Mouse (Mus musculus): ENCODE results near the gene Ssh2. TPM values are rescaled to one million over a fixed set of nuclear protein-coding genes. Genes with fewer than 3 reads are reported as not detected.
"Not testable (repeated sequence)": the region's sequence is repeated elsewhere in the genome, so short reads cannot be mapped to it uniquely, and the experiment has no call there.

Gene Ssh2
- polyA plus RNA-seq, 1 experiment from 2014 or later, result 26.6 TPM

DNA sequence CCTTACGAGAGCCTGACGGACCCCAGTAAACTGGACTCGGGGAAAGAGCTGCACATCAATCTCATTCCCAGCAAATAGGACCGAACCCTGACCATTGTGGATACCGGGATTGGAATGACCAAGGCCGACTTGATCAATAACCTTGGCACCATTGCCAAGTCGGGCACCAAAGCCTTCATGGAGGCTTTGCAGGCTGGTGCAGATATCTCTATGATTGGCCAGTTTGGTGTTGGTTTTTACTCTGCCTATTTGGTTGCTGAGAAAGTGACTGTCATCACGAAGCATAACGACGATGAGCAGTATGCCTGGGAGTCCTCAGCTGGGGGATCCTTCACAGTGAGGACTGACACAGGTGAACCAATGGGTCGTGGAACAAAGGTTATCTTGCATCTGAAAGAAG is 77.6 kb downstream of the Ssh2 start:
- H3K4me1 ChIP-seq (ENCODE audit: control insufficient read depth, insufficient read depth, low read length), result not testable (repeated sequence)
- 93% methylated on average over 8 of the region's 11 CpGs for WGBS

DNA sequence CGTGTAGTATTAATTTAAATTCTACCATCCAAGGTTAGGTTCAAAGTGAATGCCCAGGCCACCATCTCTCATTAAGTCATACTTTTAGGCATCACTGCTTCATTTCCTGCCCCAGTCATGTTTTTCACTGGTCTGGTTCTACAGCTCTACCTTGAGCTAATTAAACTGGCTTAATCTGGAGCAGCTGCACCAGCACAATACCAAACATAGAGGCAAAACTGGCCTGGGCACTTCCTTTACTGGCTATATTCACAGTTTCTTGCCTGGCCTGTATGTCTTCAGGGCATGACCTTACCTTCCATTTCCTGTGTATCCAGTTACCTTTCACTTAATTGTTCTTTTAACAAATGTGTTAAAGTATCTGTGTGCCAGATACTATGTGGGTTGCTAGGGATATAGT is 81.2 kb downstream of the Ssh2 start:
- H3K4me1 ChIP-seq (ENCODE audit: control insufficient read depth, insufficient read depth, low read length), result no peaks in the 10 kb centered on the region
- no peaks in the 10 kb centered on the region for H3K36me3 ChIP-seq (ENCODE audit: control insufficient read depth, insufficient read depth, low read length)
- H3K4me2 ChIP-seq (ENCODE audit: low read length), result no peak overlapping the region
- DNase-seq, result no peak
- H3K27me3 ChIP-seq (ENCODE audit: control insufficient read depth, insufficient read depth, low read length), result no peaks in the 10 kb centered on the region
- ATAC-seq (ENCODE audit: low FRiP score, low TSS enrichment), result no peak
- H3K4me3 ChIP-seq (replicated peaks; ENCODE audit: low read depth, low read length), result no peak overlapping the region
- H3K27ac ChIP-seq (replicated peaks; ENCODE audit: low read depth, low read length), result no peak overlapping the region
- no peak overlapping the region for H3K9ac ChIP-seq (replicated peaks; ENCODE audit: low read length)
- WGBS, result 69% methylated on average over 1 of the region's 1 CpGs
- H3K9me3 ChIP-seq (ENCODE audit: control insufficient read depth, low read length), result no peaks in the 10 kb centered on the region

More for the DNA sequence above, 77.6 kb downstream of the Ssh2 start:
- H3K36me3 ChIP-seq (ENCODE audit: control insufficient read depth, insufficient read depth, low read length); H3K4me3 ChIP-seq (replicated peaks; ENCODE audit: low read depth, low read length); ATAC-seq (ENCODE audit: low FRiP score, low TSS enrichment); H3K27ac ChIP-seq (replicated peaks; ENCODE audit: low read depth, low read length); H3K4me2 ChIP-seq (ENCODE audit: low read length); DNase-seq; H3K27me3 ChIP-seq (ENCODE audit: control insufficient read depth, insufficient read depth, low read length); H3K9me3 ChIP-seq (ENCODE audit: control insufficient read depth, low read length); H3K9ac ChIP-seq (replicated peaks; ENCODE audit: low read length): not testable (repeated sequence)

- H3K4me1 ChIP-seq (ENCODE audit: control insufficient read depth, insufficient read depth, low read length), result no peaks in the 10 kb centered on the region
- DNase-seq (no peak), ATAC-seq (ENCODE audit: low FRiP score, low TSS enrichment) (no peak)
- no peak overlapping the region for H3K9ac ChIP-seq (replicated peaks; ENCODE audit: low read length)
- no peak overlapping the region for H3K27ac ChIP-seq (replicated peaks; ENCODE audit: low read depth, low read length)
- H3K9me3 ChIP-seq (ENCODE audit: control insufficient read depth, low read length), result no peaks in the 10 kb centered on the region
- 98% methylated on average over 3 of the region's 3 CpGs for WGBS
- H3K36me3 ChIP-seq (ENCODE audit: control insufficient read depth, insufficient read depth, low read length), result no peaks in the 10 kb centered on the region
- H3K27me3 ChIP-seq (ENCODE audit: control insufficient read depth, insufficient read depth, low read length), result no peaks in the 10 kb centered on the region
- no peak overlapping the region for H3K4me3 ChIP-seq (replicated peaks; ENCODE audit: low read depth, low read length)
- H3K4me2 ChIP-seq (ENCODE audit: low read length), result no peak overlapping the region
Measured at GRCm38 (mm10) chr11:77307205-77307604, 91.1 kb downstream of the Ssh2 start.

DNA sequence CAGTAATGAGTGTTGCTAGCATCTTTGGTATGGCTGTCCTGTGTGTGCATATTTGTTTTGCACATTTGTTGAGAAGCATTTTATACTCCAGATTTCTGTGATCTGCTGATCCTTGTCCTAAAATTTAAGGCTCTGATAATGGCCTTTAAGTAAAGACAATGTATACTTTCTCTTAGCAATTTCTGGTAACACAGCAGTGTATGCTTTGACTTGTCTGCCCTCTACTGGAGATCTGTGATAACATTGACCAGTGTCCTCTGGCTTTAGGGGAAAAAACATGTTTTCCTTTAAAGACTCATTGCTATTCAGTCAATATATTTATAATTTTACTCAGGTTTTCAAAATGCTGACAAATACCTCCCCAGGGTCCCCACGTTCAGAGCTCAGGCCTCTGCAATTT is 92.4 kb downstream of the Ssh2 start:
- ATAC-seq (ENCODE audit: low FRiP score, low TSS enrichment), result no peak
- H3K27ac ChIP-seq (replicated peaks; ENCODE audit: low read depth, low read length), result no peak overlapping the region
- no peaks in the 10 kb centered on the region for H3K36me3 ChIP-seq (ENCODE audit: control insufficient read depth, insufficient read depth, low read length)
- peak; percentile 85 for DNase-seq
- H3K27me3 ChIP-seq (ENCODE audit: control insufficient read depth, insufficient read depth, low read length), result no peaks in the 10 kb centered on the region
- no peak overlapping the region for H3K4me3 ChIP-seq (replicated peaks; ENCODE audit: low read depth, low read length)
- H3K4me1 ChIP-seq (ENCODE audit: control insufficient read depth, insufficient read depth, low read length), result no peaks in the 10 kb centered on the region
- H3K4me2 ChIP-seq (ENCODE audit: low read length), result no peak overlapping the region
- H3K9me3 ChIP-seq (ENCODE audit: control insufficient read depth, low read length), result no peaks in the 10 kb centered on the region
- no peak overlapping the region for H3K9ac ChIP-seq (replicated peaks; ENCODE audit: low read length)
- WGBS, result 15% methylated on average over 1 of the region's 1 CpGs

- Histone ChIP-seq H3K27me3 (ENCODE audit: control insufficient read depth, insufficient read depth, low read length) (no peaks in the 10 kb centered on the region), H3K9ac (replicated peaks; ENCODE audit: low read length) (no peak overlapping the region), H3K27ac (replicated peaks; ENCODE audit: low read depth, low read length) (no peak overlapping the region), H3K4me1 (ENCODE audit: control insufficient read depth, insufficient read depth, low read length) (no peaks in the 10 kb centered on the region), H3K4me2 (ENCODE audit: low read length) (no peak overlapping the region), H3K9me3 (ENCODE audit: control insufficient read depth, low read length) (no peaks in the 10 kb centered on the region), H3K36me3 (ENCODE audit: control insufficient read depth, insufficient read depth, low read length) (no peaks in the 10 kb centered on the region), H3K4me3 (replicated peaks; ENCODE audit: low read depth, low read length) (no peak overlapping the region)
- WGBS, result 60% methylated on average over 3 of the region's 3 CpGs
- DNase-seq, result peak; percentile 51
- no peak for ATAC-seq (ENCODE audit: low FRiP score, low TSS enrichment)
Measured at GRCm38 (mm10) chr11:77317721-77318477, 101.8 kb downstream of the Ssh2 start.

DNA sequence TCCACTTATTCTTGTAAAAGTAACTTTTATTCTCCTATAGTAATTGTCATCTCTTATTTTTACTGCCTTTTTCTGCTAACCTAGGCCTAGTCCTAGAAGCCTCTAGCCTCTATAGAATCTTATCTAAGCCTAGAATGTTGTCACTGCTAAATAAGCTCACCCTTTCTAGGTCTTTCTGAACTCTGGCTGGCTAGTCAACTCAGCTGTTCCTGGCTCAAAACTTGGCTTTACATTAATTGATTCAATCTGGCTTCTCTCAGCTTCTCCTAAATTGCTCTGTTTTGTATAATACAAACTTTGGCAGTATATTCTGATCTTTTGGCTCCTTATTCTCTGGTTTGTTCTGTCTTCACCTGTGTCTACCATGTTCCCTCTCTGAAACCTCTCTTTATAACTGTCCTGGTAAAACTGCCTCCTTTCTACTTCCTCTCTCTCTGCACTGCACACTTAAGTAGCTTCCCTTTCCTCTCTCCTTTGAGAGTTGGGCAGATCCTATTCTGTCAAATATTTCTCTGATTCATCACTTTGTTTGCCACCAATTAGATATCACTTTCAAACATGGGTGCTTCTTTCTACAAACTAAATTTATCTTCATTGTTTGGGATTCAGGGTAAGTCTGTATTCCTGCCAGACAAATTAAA is 102.5 kb downstream of the Ssh2 start:
- H3K9me3 ChIP-seq (ENCODE audit: control insufficient read depth, low read length), result no peaks in the 10 kb centered on the region
- H3K27ac ChIP-seq (replicated peaks; ENCODE audit: low read depth, low read length), result no peak overlapping the region
- no peaks in the 10 kb centered on the region for H3K36me3 ChIP-seq (ENCODE audit: control insufficient read depth, insufficient read depth, low read length)
- H3K4me1 ChIP-seq (ENCODE audit: control insufficient read depth, insufficient read depth, low read length), result no peaks in the 10 kb centered on the region
- DNase-seq (no peak), ATAC-seq (ENCODE audit: low FRiP score, low TSS enrichment) (no peak)
- no peaks in the 10 kb centered on the region for H3K27me3 ChIP-seq (ENCODE audit: control insufficient read depth, insufficient read depth, low read length)
- H3K9ac ChIP-seq (replicated peaks; ENCODE audit: low read length), result no peak overlapping the region
- H3K4me2 ChIP-seq (ENCODE audit: low read length), result no peak overlapping the region
- no peak overlapping the region for H3K4me3 ChIP-seq (replicated peaks; ENCODE audit: low read depth, low read length)

GRCm38 (mm10) chr11:77321214-77321613 is 105.1 kb downstream of the Ssh2 start:
- Histone ChIP-seq H3K4me2 (ENCODE audit: low read length) (no peak overlapping the region), H3K27ac (replicated peaks; ENCODE audit: low read depth, low read length) (no peak overlapping the region), H3K9ac (replicated peaks; ENCODE audit: low read length) (no peak overlapping the region), H3K36me3 (ENCODE audit: control insufficient read depth, insufficient read depth, low read length) (no peaks in the 10 kb centered on the region), H3K27me3 (ENCODE audit: control insufficient read depth, insufficient read depth, low read length) (no peaks in the 10 kb centered on the region), H3K9me3 (ENCODE audit: control insufficient read depth, low read length) (no peaks in the 10 kb centered on the region), H3K4me3 (replicated peaks; ENCODE audit: low read depth, low read length) (no peak overlapping the region), H3K4me1 (ENCODE audit: control insufficient read depth, insufficient read depth, low read length) (no peaks in the 10 kb centered on the region)
- DNase-seq (no peak), ATAC-seq (ENCODE audit: low FRiP score, low TSS enrichment) (no peak)
- WGBS, result 92% methylated on average over 1 of the region's 1 CpGs

GRCm38 (mm10) chr11:77330529-77330928 is 114.4 kb downstream of the Ssh2 start:
- no peak overlapping the region for H3K4me2 ChIP-seq (ENCODE audit: low read length)
- DNase-seq, result no peak

GRCm38 (mm10) chr11:77347273-77347672 is 131.2 kb downstream of the Ssh2 start:
- no peak overlapping the region for H3K27ac ChIP-seq (replicated peaks; ENCODE audit: low read depth, low read length)
- peak overlapping the region; percentile 91; the same call in 1 of the 2 replicates for H3K4me2 ChIP-seq (ENCODE audit: low read length)
- no peak overlapping the region for H3K4me3 ChIP-seq (replicated peaks; ENCODE audit: low read depth, low read length)

More at GRCm38 (mm10) chr11:77330529-77330928, 114.4 kb downstream of the Ssh2 start:
- no peaks in the 10 kb centered on the region for H3K9me3 ChIP-seq (ENCODE audit: control insufficient read depth, low read length)
- no peaks in the 10 kb centered on the region for H3K4me1 ChIP-seq (ENCODE audit: control insufficient read depth, insufficient read depth, low read length)
- 92% methylated on average over 2 of the region's 2 CpGs for WGBS
- no peak overlapping the region for H3K27ac ChIP-seq (replicated peaks; ENCODE audit: low read depth, low read length)
- no peak overlapping the region for H3K4me3 ChIP-seq (replicated peaks; ENCODE audit: low read depth, low read length)
- H3K27me3 ChIP-seq (ENCODE audit: control insufficient read depth, insufficient read depth, low read length), result no peaks in the 10 kb centered on the region
- 0 out of 2 replicates have a peak, but pooled peaks cover 10% of the 10 kb centered on the region for H3K36me3 ChIP-seq (ENCODE audit: control insufficient read depth, insufficient read depth, low read length)
- ATAC-seq (ENCODE audit: low FRiP score, low TSS enrichment), result no peak
- no peak overlapping the region for H3K9ac ChIP-seq (replicated peaks; ENCODE audit: low read length)

More at GRCm38 (mm10) chr11:77347273-77347672, 131.2 kb downstream of the Ssh2 start:
- WGBS, result 69% methylated on average over 4 of the region's 4 CpGs
- Histone ChIP-seq H3K9me3 (ENCODE audit: control insufficient read depth, low read length) (no peaks in the 10 kb centered on the region), H3K36me3 (ENCODE audit: control insufficient read depth, insufficient read depth, low read length) (no peaks in the 10 kb centered on the region), H3K9ac (replicated peaks; ENCODE audit: low read length) (no peak overlapping the region), H3K4me1 (ENCODE audit: control insufficient read depth, insufficient read depth, low read length) (peaks cover 5% of the 10 kb centered on the region; the same call in 1 of the 2 replicates), H3K27me3 (ENCODE audit: control insufficient read depth, insufficient read depth, low read length) (no peaks in the 10 kb centered on the region)
- ATAC-seq (ENCODE audit: low FRiP score, low TSS enrichment) (no peak), DNase-seq (no peak)
